Mouse (Mus musculus): Measurements from ENCODE around the gene Vldlr.

GRCm38 (mm10) chr19:27260621-27261278 lies 44.5 kb downstream of the Vldlr start:
- TF ChIP-seq CTCF (IDR thresholded peaks at IDR 0.05; ENCODE audit: insufficient read depth, low read length): no peak
- TF ChIP-seq POLR2A (IDR thresholded peaks at IDR 0.05; ENCODE audit: borderline replicate concordance, extremely low read depth, low read depth, low read length): no peak
